Mouse (Mus musculus): ENCODE data around the gene Klf7. TPM values are rescaled to one million over a fixed set of nuclear protein-coding genes. Genes with fewer than 3 reads are reported as not detected.

Gene Klf7
- polyA plus RNA-seq, 1 experiment, result 219 TPM

GRCm38 (mm10) chr1:64060116-64060515 is 62.0 kb downstream of the Klf7 start:
- 61% methylated on average over 7 of the region's 7 CpGs for WGBS
- peaks cover 12% of the 10 kb centered on the region for H3K4me1 ChIP-seq (ENCODE audit: control insufficient read depth, insufficient read depth, low read length)
- TF ChIP-seq CTCF (IDR thresholded peaks at IDR 0.05; ENCODE audit: insufficient read depth, low read depth, low read length), result no peak
- no peak for TF ChIP-seq POLR2A (IDR thresholded peaks at IDR 0.05; ENCODE audit: insufficient read depth, low read depth, low read length)
- no peak overlapping the region for H3K27ac ChIP-seq (ENCODE audit: insufficient read depth, low read depth, low read length)
- no peak overlapping the region for H3K4me3 ChIP-seq (ENCODE audit: insufficient read depth, low read depth, low read length)

- H3K4me3 ChIP-seq (ENCODE audit: insufficient read depth, low read depth, low read length), result no peak overlapping the region
- H3K4me1 ChIP-seq (ENCODE audit: control insufficient read depth, insufficient read depth, low read length), result peaks cover 12% of the 10 kb centered on the region
- 92% methylated on average over 2 of the region's 2 CpGs for WGBS
- no peak for TF ChIP-seq CTCF (IDR thresholded peaks at IDR 0.05; ENCODE audit: insufficient read depth, low read depth, low read length)
- TF ChIP-seq POLR2A (IDR thresholded peaks at IDR 0.05; ENCODE audit: insufficient read depth, low read depth, low read length), result no peak
- no peak overlapping the region for H3K27ac ChIP-seq (ENCODE audit: insufficient read depth, low read depth, low read length)
These were observed 65.5 kb downstream of the Klf7 start for GRCm38 (mm10) chr1:64056541-64056940.

- TF ChIP-seq POLR2A (IDR thresholded peaks at IDR 0.05; ENCODE audit: insufficient read depth, low read depth, low read length) (no peak), CTCF (IDR thresholded peaks at IDR 0.05; ENCODE audit: insufficient read depth, low read depth, low read length) (no peak)
- Histone ChIP-seq H3K4me1 (ENCODE audit: control insufficient read depth, insufficient read depth, low read length) (peaks cover 7% of the 10 kb centered on the region), H3K27ac (ENCODE audit: insufficient read depth, low read depth, low read length) (no peak overlapping the region), H3K4me3 (ENCODE audit: insufficient read depth, low read depth, low read length) (no peak overlapping the region)
- 75% methylated on average over 4 of the region's 4 CpGs for WGBS
These were observed 66.1 kb downstream of the Klf7 start for GRCm38 (mm10) chr1:64055978-64056377.

GRCm38 (mm10) chr1:64055210-64055609 is 66.9 kb downstream of the Klf7 start:
- 93% methylated on average over 4 of the region's 4 CpGs for WGBS
- 0 out of 2 replicates have a peak, but pooled peaks cover 4% of the 10 kb centered on the region for H3K4me1 ChIP-seq (ENCODE audit: control insufficient read depth, insufficient read depth, low read length)
- H3K4me3 ChIP-seq (ENCODE audit: insufficient read depth, low read depth, low read length), result no peak overlapping the region
- H3K27ac ChIP-seq (ENCODE audit: insufficient read depth, low read depth, low read length), result no peak overlapping the region
- TF ChIP-seq POLR2A (IDR thresholded peaks at IDR 0.05; ENCODE audit: insufficient read depth, low read depth, low read length) (no peak), CTCF (IDR thresholded peaks at IDR 0.05; ENCODE audit: insufficient read depth, low read depth, low read length) (no peak)

GRCm38 (mm10) chr1:64052069-64052750 is 69.9 kb downstream of the Klf7 start:
- WGBS, result 77% methylated on average over 7 of the region's 7 CpGs
- no peak for TF ChIP-seq POLR2A (IDR thresholded peaks at IDR 0.05; ENCODE audit: insufficient read depth, low read depth, low read length)
- no peak for TF ChIP-seq CTCF (IDR thresholded peaks at IDR 0.05; ENCODE audit: insufficient read depth, low read depth, low read length)
- Histone ChIP-seq H3K27ac (ENCODE audit: insufficient read depth, low read depth, low read length) (no peak overlapping the region), H3K4me1 (ENCODE audit: control insufficient read depth, insufficient read depth, low read length) (no peaks in the 10 kb centered on the region), H3K4me3 (ENCODE audit: insufficient read depth, low read depth, low read length) (no peak overlapping the region)

GRCm38 (mm10) chr1:64048567-64048966 is 73.5 kb downstream of the Klf7 start:
- 82% methylated on average over 4 of the region's 4 CpGs for WGBS
- Histone ChIP-seq H3K27ac (ENCODE audit: insufficient read depth, low read depth, low read length) (no peak overlapping the region), H3K4me1 (ENCODE audit: control insufficient read depth, insufficient read depth, low read length) (no peaks in the 10 kb centered on the region), H3K4me3 (ENCODE audit: insufficient read depth, low read depth, low read length) (no peak overlapping the region)
- TF ChIP-seq POLR2A (IDR thresholded peaks at IDR 0.05; ENCODE audit: insufficient read depth, low read depth, low read length) (no peak), CTCF (IDR thresholded peaks at IDR 0.05; ENCODE audit: insufficient read depth, low read depth, low read length) (no peak)

GRCm38 (mm10) chr1:64046802-64047156 is 75.3 kb downstream of the Klf7 start:
- Histone ChIP-seq H3K4me3 (ENCODE audit: insufficient read depth, low read depth, low read length) (no peak overlapping the region), H3K4me1 (ENCODE audit: control insufficient read depth, insufficient read depth, low read length) (no peaks in the 10 kb centered on the region), H3K27ac (ENCODE audit: insufficient read depth, low read depth, low read length) (no peak overlapping the region)
- TF ChIP-seq POLR2A (IDR thresholded peaks at IDR 0.05; ENCODE audit: insufficient read depth, low read depth, low read length) (no peak), CTCF (IDR thresholded peaks at IDR 0.05; ENCODE audit: insufficient read depth, low read depth, low read length) (no peak)

- WGBS, result 92% methylated on average over 14 of the region's 14 CpGs
- H3K4me3 ChIP-seq (ENCODE audit: insufficient read depth, low read depth, low read length), result no peak overlapping the region
- no peak overlapping the region for H3K27ac ChIP-seq (ENCODE audit: insufficient read depth, low read depth, low read length)
- TF ChIP-seq CTCF (IDR thresholded peaks at IDR 0.05; ENCODE audit: insufficient read depth, low read depth, low read length) (no peak), POLR2A (IDR thresholded peaks at IDR 0.05; ENCODE audit: insufficient read depth, low read depth, low read length) (no peak)
- H3K4me1 ChIP-seq (ENCODE audit: control insufficient read depth, insufficient read depth, low read length), result no peaks in the 10 kb centered on the region
These were observed 75.8 kb downstream of the Klf7 start for GRCm38 (mm10) chr1:64046087-64046801.

- H3K4me1 ChIP-seq (ENCODE audit: control insufficient read depth, insufficient read depth, low read length), result peaks cover 3% of the 10 kb centered on the region; the same call in 1 of the 2 replicates
- H3K27ac ChIP-seq (ENCODE audit: insufficient read depth, low read depth, low read length), result no peak overlapping the region
- 51% methylated on average over 2 of the region's 2 CpGs for WGBS
- H3K4me3 ChIP-seq (ENCODE audit: insufficient read depth, low read depth, low read length), result no peak overlapping the region
- TF ChIP-seq POLR2A (IDR thresholded peaks at IDR 0.05; ENCODE audit: insufficient read depth, low read depth, low read length) (no peak), CTCF (IDR thresholded peaks at IDR 0.05; ENCODE audit: insufficient read depth, low read depth, low read length) (no peak)
These were observed 77.5 kb downstream of the Klf7 start for GRCm38 (mm10) chr1:64044577-64044976.

Data from olfactory bulb, adult 2 months (tissue).